Mouse (Mus musculus): ENCODE results near the gene Wdtc1.

Gene Wdtc1

GRCm38 (mm10) chr4:133253412-133253811 is 99.9 kb downstream of the Wdtc1 start:
- no peak for DNase-seq (ENCODE audit: extremely low spot score, low spot score)

GRCm38 (mm10) chr4:133252089-133252488 is 101.2 kb downstream of the Wdtc1 start:
- DNase-seq (ENCODE audit: extremely low spot score, low spot score): no peak

- DNase-seq (ENCODE audit: extremely low spot score, low spot score): peak; percentile 56
Measured at GRCm38 (mm10) chr4:133251214-133251613, 102.1 kb downstream of the Wdtc1 start.

GRCm38 (mm10) chr4:133250609-133251008 is 102.7 kb downstream of the Wdtc1 start:
- peak; percentile 93 for DNase-seq (ENCODE audit: extremely low spot score, low spot score)

- DNase-seq (ENCODE audit: extremely low spot score, low spot score): no peak
Measured at GRCm38 (mm10) chr4:133247806-133248449, 105.4 kb downstream of the Wdtc1 start.

- DNase-seq (ENCODE audit: extremely low spot score, low spot score): no peak
Measured at GRCm38 (mm10) chr4:133247072-133247471, 106.2 kb downstream of the Wdtc1 start.

- no peak for DNase-seq (ENCODE audit: extremely low spot score, low spot score)
Measured at GRCm38 (mm10) chr4:133244289-133244688, 109.0 kb downstream of the Wdtc1 start.

GRCm38 (mm10) chr4:133243538-133243937 is 109.7 kb downstream of the Wdtc1 start:
- no peak for DNase-seq (ENCODE audit: extremely low spot score, low spot score)

- no peak for DNase-seq (ENCODE audit: extremely low spot score, low spot score)
Measured at GRCm38 (mm10) chr4:133242710-133243109, 110.6 kb downstream of the Wdtc1 start.

All from neural tube, embryonic 10.5 days (tissue).